Comparison of ENCODE assay signal across 9 mouse cellular contexts in the genomic region with DNA sequence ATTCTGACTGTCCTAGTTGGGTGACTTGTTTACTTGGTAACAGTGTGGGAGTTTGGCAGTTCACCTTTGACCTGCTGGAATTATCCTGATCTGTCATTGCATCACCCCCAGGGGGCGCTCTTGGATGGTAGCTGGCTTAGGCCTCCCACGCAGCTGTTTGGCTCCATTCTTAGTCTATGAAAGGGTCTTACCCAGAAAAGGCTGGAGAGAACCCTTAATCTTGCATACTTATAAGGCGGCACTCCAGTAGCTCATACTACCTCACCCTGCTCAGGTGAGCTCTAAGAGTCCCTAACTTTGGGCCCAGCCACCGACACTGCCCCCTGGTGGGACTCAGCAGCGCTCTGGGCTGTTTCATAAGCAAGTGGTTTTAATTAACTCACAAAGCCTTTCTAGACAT. TPM values are rescaled to one million over a fixed set of nuclear protein-coding genes. Genes with fewer than 3 reads are reported as not detected.
DNase-seq lines count a peak whose midpoint lies in the region; TF ChIP-seq lines count a peak whose summit lies in the region.
"Had no signal": no experiment of that assay in that cellular context is flagged by ENCODE, and none has a peak within 500 bp of the region (broad histone marks: within the 10 kb centered on the region; RNA-seq: fewer than 3 reads in every experiment).

No protein-coding gene starts in this region.

- peaks cover 6% of the 10 kb centered on the region; the same call in 1 of the 2 replicates for H3K27me3 ChIP-seq in E14TG2a.4 (ENCODE audit: insufficient read depth, low read length)
- H3K27me3 ChIP-seq: midbrain, embryonic 12.5 days had no signal

- TF ChIP-seq CTCF in E14TG2a.4 (conservative IDR thresholded peaks at IDR 0.05; ENCODE audit: low read length): peak; percentile 73

- H3K36me3 ChIP-seq in E14TG2a.4 (ENCODE audit: insufficient read depth, low read length): peaks cover 59% of the 10 kb centered on the region

- no peak overlapping the region for H3K4me3 ChIP-seq in E14TG2a.4 (replicated peaks; ENCODE audit: low read length)
- H3K4me3 ChIP-seq: midbrain, embryonic 12.5 days had no signal

- H3K9me3 ChIP-seq in E14TG2a.4 (ENCODE audit: low read length): no peaks in the 10 kb centered on the region
- H3K9me3 ChIP-seq: midbrain, embryonic 12.5 days had no signal

- intact Hi-C loops in heart, postnatal 10 days (cut with DNase I): no loop called here
- intact Hi-C loops in gastrocnemius, postnatal 36 days (cut with DNase I): no loop called here

- DNase-seq in heart, postnatal 10 days: peak; percentile 36 to 70
- no peak for DNase-seq in heart, adult 8-10 months (ENCODE audit: low spot score)
- peak; percentile 42 for DNase-seq in 3134 (ENCODE audit: extremely low read depth, insufficient read length, low spot score)
- peak; percentile 65 for DNase-seq in embryo, embryonic 10.5 days (ENCODE audit: low spot score)
- DNase-seq in lung, adult 18-20 months: peak; percentile 32 to 56
- peak; percentile 58 for DNase-seq in thymus, postnatal 14 days
- DNase-seq in gastrocnemius, postnatal 36 days: no peak

- H3K4me1 ChIP-seq in E14TG2a.4 (replicated peaks; ENCODE audit: low read depth, low read length): peaks cover 92% of the 10 kb centered on the region

RNA-seq across cellular contexts. Expression of gene Zbtb39, which starts 5.3 kb away (rescaled TPM):
- 1 to 10 TPM; 8.1 to 9.6 TPM for total RNA-seq in heart, postnatal 10 days (2021)
- total RNA-seq in heart, adult 8-10 months (2022): 1 to 10 TPM; 6.4 to 7.9 (median 7.5) TPM
- total RNA-seq in gastrocnemius, postnatal 36 days (2021): 1 to 10 TPM; 5.1 to 5.9 TPM

RNA-seq across cellular contexts. Expression of gene Gpr182, which starts 6.9 kb away (rescaled TPM):
- total RNA-seq in heart, postnatal 10 days (2021): 1 to 10 TPM; 4.6 to 4.7 TPM
- 1 to 10 TPM; 3.8 to 4.8 (median 4.2) TPM for total RNA-seq in heart, adult 8-10 months (2022)
- total RNA-seq in gastrocnemius, postnatal 36 days (2021): under 1 TPM; 0.13 to 0.15 TPM

RNA-seq across cellular contexts. Expression of gene Rdh1, which starts 14.9 kb away (rescaled TPM):
- under 1 TPM; 0.10 to 0.12 TPM for total RNA-seq in heart, postnatal 10 days (2021)
- under 1 TPM in 1 of 4 experiments, not detected in 3; 0.06 TPM for total RNA-seq in heart, adult 8-10 months (2022)
- total RNA-seq in gastrocnemius, postnatal 36 days (2021): under 1 TPM; 0.05 to 0.10 TPM

RNA-seq across cellular contexts. Expression of gene Rdh16f1, which starts 14.9 kb away (rescaled TPM):
- total RNA-seq in heart, postnatal 10 days (2021): under 1 TPM in 1 of 2 experiments, not detected in 1; 0.17 TPM
- under 1 TPM in 1 of 4 experiments, not detected in 3; 0.22 TPM for total RNA-seq in heart, adult 8-10 months (2022)
- total RNA-seq in gastrocnemius, postnatal 36 days (2021): not detected

RNA-seq across cellular contexts. Expression of gene Tac2, which starts 20.4 kb away (rescaled TPM):
- not detected for total RNA-seq in heart, postnatal 10 days (2021)
- not detected for total RNA-seq in heart, adult 8-10 months (2022)
- total RNA-seq in gastrocnemius, postnatal 36 days (2021): not detected

Comparison
In these comparisons a context has a peak if more than half of its experiments do, and no peak if none do; other contexts are left out.
1. DNase-seq: peak in heart, postnatal 10 days (2 of 2), 3134 (single experiment), embryo, embryonic 10.5 days (single experiment), lung, adult 18-20 months (2 of 2) and thymus, postnatal 14 days (single experiment); none in heart, adult 8-10 months (single experiment) and gastrocnemius, postnatal 36 days (0 of 2).
2. RNA of gene Gpr182, which starts 6.9 kb away (total RNA-seq): 4.6 to 4.7 TPM in heart, postnatal 10 days and 3.8 to 4.8 TPM in heart, adult 8-10 months; 0.13 to 0.15 TPM in gastrocnemius, postnatal 36 days; every median in the first group is over 4 times any median in the second.